Mouse (Mus musculus) adrenal gland, adult 10 weeks (tissue): ENCODE results near the gene Tmem268. TPM values are rescaled to one million over a fixed set of nuclear protein-coding genes. Genes with fewer than 3 reads are reported as not detected.

ENCODE experiments used
- polyA plus RNA-seq: library from polyadenylated mRNA; stranded (reverse); fragments of 350-450 nt; fragmentation: Illumina TruSeq; extraction: RNeasy Lipid Tissue Mini Kit (QIAGEN cat#74804); gene quantifications from one replicate; pipeline ENCODE4 v1.2.3, GENCODE M21; 2014; ENCODE audit warnings: low read depth, low replicate concordance

The Tmem268 gene
- 7.4 TPM for polyA plus RNA-seq

DNA sequence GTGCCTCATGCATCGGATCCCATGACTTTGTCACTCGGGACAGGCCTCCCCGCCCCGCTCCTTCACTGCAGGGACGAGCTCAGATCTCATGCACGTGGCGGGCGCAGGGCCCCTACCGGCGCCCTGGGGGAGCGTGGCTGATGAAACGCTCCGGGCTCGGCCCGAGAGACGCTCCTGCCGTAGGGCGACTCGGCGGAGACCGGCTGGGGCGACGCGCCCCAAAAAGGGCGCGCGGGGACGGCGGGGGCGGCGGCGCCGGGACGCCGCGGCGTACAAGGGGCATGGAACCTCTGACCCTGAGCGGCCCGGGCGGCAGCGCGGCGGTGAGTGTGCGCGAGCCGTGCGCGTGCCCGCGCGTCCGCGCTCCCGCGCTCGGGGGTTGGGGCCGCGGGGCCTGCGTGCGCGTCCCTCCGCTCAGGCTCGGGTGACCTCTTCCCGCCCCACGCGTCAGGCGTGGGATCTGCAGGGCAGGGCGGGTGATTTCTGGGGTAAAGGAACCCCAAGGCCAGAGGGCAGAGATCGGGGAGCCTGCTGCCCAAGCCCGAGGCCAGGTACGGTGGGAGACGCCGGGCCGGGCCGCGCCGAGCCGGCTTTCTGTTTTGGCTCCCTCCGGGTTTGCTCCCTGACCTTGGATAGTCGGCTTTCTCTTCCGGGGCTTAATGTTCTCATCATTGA lies at the start of gene Tmem268:
Tmem268 (plus strand) TSS at position 375 of the 675 bp plus-strand sequence.

GRCm38 (mm10) chr4:63544494-63545230 lies 13.9 kb upstream of the Tmem268 start, which contains the start of gene Atp6v1g1:
TSS of gene Atp6v1g1 (plus strand) at chr4:63544772.

GRCm38 (mm10) chr4:63604945-63605344 lies 46.4 kb downstream of the Tmem268 start, which contains the start of gene Gm11213:
TSS of gene Gm11213 (minus strand) at chr4:63605261.

GRCm38 (mm10) chr4:63622378-63622835 lies 63.8 kb downstream of the Tmem268 start, which contains the start of gene Tex48:
TSS of gene Tex48 (minus strand) at chr4:63622428.

Other genes with a start within 250 kb of the Tmem268 start
- gene Orm1, start 214.2 kb upstream of the Tmem268 start, polyA plus RNA-seq, result 59.0 TPM
- 7.7 TPM for gene Orm3, start 202.6 kb upstream of the Tmem268 start, polyA plus RNA-seq
- 5.0 TPM for gene Orm2, start 196.3 kb upstream of the Tmem268 start, polyA plus RNA-seq
- gene Akna, start 155.4 kb upstream of the Tmem268 start, polyA plus RNA-seq, result 0.23 TPM
- 2.4 TPM for gene Whrn, start 62.8 kb upstream of the Tmem268 start, polyA plus RNA-seq
- gene Atp6v1g1, start 14.0 kb upstream of the Tmem268 start, polyA plus RNA-seq, result 390 TPM
- gene Gm11213, start 46.5 kb downstream of the Tmem268 start, polyA plus RNA-seq, result not detected
- not detected for gene Tex48, start 63.6 kb downstream of the Tmem268 start, polyA plus RNA-seq
- not detected for gene Gm11214, start 104.6 kb downstream of the Tmem268 start, polyA plus RNA-seq
- gene Tnfsf15, start 186.3 kb downstream of the Tmem268 start, polyA plus RNA-seq, result 0.52 TPM